Mouse (Mus musculus) heart, embryonic 15.5 days (tissue): ENCODE data around the gene Brip1. TPM values are rescaled to one million over a fixed set of nuclear protein-coding genes. Genes with fewer than 3 reads are reported as not detected.

Experiments
- ATAC-seq: fragments of 200-750 bp; cut with Nextera tagmentation; replicated peaks from 2 replicates; pipeline ENCODE4 v1.8.0; 2017; ENCODE audit warnings: low read depth, moderate TSS enrichment; ENCODE audit not compliant: insufficient number of reproducible peaks, insufficient read depth, low FRiP score
- H3K27ac ChIP-seq: fragments of 300-500 bp; sonication (generic); 2 replicates; pipeline ENCODE4 v1.5.1; 2015; ENCODE audit warnings: mild to moderate bottlenecking, inconsistent platforms
- H3K27me3 ChIP-seq: fragments of 300-500 bp; sonication (generic); 2 replicates; pipeline ENCODE4 v1.6.1; 2015; ENCODE audit warnings: inconsistent platforms
- H3K36me3 ChIP-seq: fragments of 300-500 bp; sonication (generic); 2 replicates; pipeline ENCODE4 v1.6.1; 2015; ENCODE audit warnings: mild to moderate bottlenecking, inconsistent platforms
- H3K4me1 ChIP-seq: fragments of 300-500 bp; sonication (generic); replicated peaks from 2 replicates; pipeline ENCODE4 v1.6.1; 2015; ENCODE audit warnings: inconsistent platforms
- H3K4me2 ChIP-seq: fragments of 300-500 bp; sonication (generic); 2 replicates; pipeline ENCODE4 v1.6.1; 2015; ENCODE audit warnings: inconsistent platforms, mild to moderate bottlenecking, moderate library complexity
- H3K4me3 ChIP-seq: fragments of 300-500 bp; sonication (generic); 2 replicates; pipeline ENCODE4 v1.5.1; 2015; ENCODE audit warnings: mild to moderate bottlenecking, inconsistent platforms
- H3K9ac ChIP-seq: fragments of 300-500 bp; sonication (generic); 2 replicates; pipeline ENCODE4 v1.6.1; 2015; ENCODE audit warnings: mild to moderate bottlenecking, inconsistent platforms
- H3K9me3 ChIP-seq: fragments of 300-500 bp; sonication (generic); replicated peaks from 2 replicates; pipeline ENCODE4 v1.6.1; 2016; ENCODE audit warnings: inconsistent platforms
- WGBS: fragments of 180-500 bp; shearing (Covaris S2); methylation state at CpG from one replicate; pipeline ENCODE4 v1.1.7; 2015; ENCODE audit warnings: mixed read lengths; 5-methylcytosine and 5-hydroxymethylcytosine counted together
- polyA plus RNA-seq: library from polyadenylated mRNA; unstranded; fragments of >200 nt; fragmentation: Nextera tagmentation; extraction: Ambion mirVana; gene quantifications from 2 replicates; pipeline ENCODE4 v1.2.1, GENCODE M21; 2015

The Brip1 gene
- polyA plus RNA-seq, 1 experiment from 2014 or later, result 3.4 TPM

GRCm38 (mm10) chr11:86022439-86022838, 178.6 kb downstream of the Brip1 start:
- 40% methylated on average over 4 of the region's 4 CpGs for WGBS
- Histone ChIP-seq H3K4me2 (no peak overlapping the region), H3K9me3 (no peaks in the 10 kb centered on the region), H3K9ac (no peak overlapping the region), H3K4me1 (0 out of 2 replicates have a peak, but pooled peaks cover 2% of the 10 kb centered on the region), H3K27ac (no peak overlapping the region), H3K27me3 (no peaks in the 10 kb centered on the region), H3K36me3 (no peaks in the 10 kb centered on the region), H3K4me3 (no peak overlapping the region)
- ATAC-seq, result peak; percentile 64; the same call in 1 of the 2 replicates

- WGBS, result 67% methylated on average over 1 of the region's 1 CpGs
- no peak overlapping the region for H3K27ac ChIP-seq
- no peak overlapping the region for H3K4me2 ChIP-seq
- no peak for ATAC-seq
- H3K27me3 ChIP-seq, result no peaks in the 10 kb centered on the region
- no peaks in the 10 kb centered on the region for H3K4me1 ChIP-seq
- no peaks in the 10 kb centered on the region for H3K36me3 ChIP-seq
- no peak overlapping the region for H3K9ac ChIP-seq
- no peaks in the 10 kb centered on the region for H3K9me3 ChIP-seq
- H3K4me3 ChIP-seq, result no peak overlapping the region
Measured at GRCm38 (mm10) chr11:86020033-86020432, 181.0 kb downstream of the Brip1 start.

- WGBS, result 79% methylated on average over 11 of the region's 11 CpGs
- H3K9ac ChIP-seq, result no peak overlapping the region
- no peaks in the 10 kb centered on the region for H3K4me1 ChIP-seq
- no peaks in the 10 kb centered on the region for H3K36me3 ChIP-seq
- H3K27ac ChIP-seq, result no peak overlapping the region
- no peaks in the 10 kb centered on the region for H3K9me3 ChIP-seq
- H3K27me3 ChIP-seq, result no peaks in the 10 kb centered on the region
- H3K4me3 ChIP-seq, result no peak overlapping the region
- no peak for ATAC-seq
- no peak overlapping the region for H3K4me2 ChIP-seq
Measured at GRCm38 (mm10) chr11:86016242-86016641, 184.8 kb downstream of the Brip1 start.

GRCm38 (mm10) chr11:86013087-86013486, 187.9 kb downstream of the Brip1 start:
- H3K4me1 ChIP-seq, result no peaks in the 10 kb centered on the region
- no peak overlapping the region for H3K27ac ChIP-seq
- no peak overlapping the region for H3K4me2 ChIP-seq
- H3K9me3 ChIP-seq, result no peaks in the 10 kb centered on the region
- no peak overlapping the region for H3K4me3 ChIP-seq
- WGBS, result 67% methylated on average over 2 of the region's 2 CpGs
- H3K27me3 ChIP-seq, result no peaks in the 10 kb centered on the region
- no peak for ATAC-seq
- no peak overlapping the region for H3K9ac ChIP-seq
- H3K36me3 ChIP-seq, result no peaks in the 10 kb centered on the region

- ATAC-seq, result no peak
- 76% methylated on average over 4 of the region's 4 CpGs for WGBS
- no peaks in the 10 kb centered on the region for H3K9me3 ChIP-seq
- no peaks in the 10 kb centered on the region for H3K4me1 ChIP-seq
- no peaks in the 10 kb centered on the region for H3K36me3 ChIP-seq
- no peak overlapping the region for H3K4me3 ChIP-seq
- no peak overlapping the region for H3K4me2 ChIP-seq
- no peak overlapping the region for H3K27ac ChIP-seq
- H3K9ac ChIP-seq, result no peak overlapping the region
- no peaks in the 10 kb centered on the region for H3K27me3 ChIP-seq
Measured at GRCm38 (mm10) chr11:86010458-86010857, 190.5 kb downstream of the Brip1 start.

- no peaks in the 10 kb centered on the region for H3K36me3 ChIP-seq
- no peak for ATAC-seq
- H3K4me3 ChIP-seq, result no peak overlapping the region
- no peaks in the 10 kb centered on the region for H3K9me3 ChIP-seq
- H3K27me3 ChIP-seq, result no peaks in the 10 kb centered on the region
- no peak overlapping the region for H3K4me2 ChIP-seq
- no peaks in the 10 kb centered on the region for H3K4me1 ChIP-seq
- H3K9ac ChIP-seq, result no peak overlapping the region
- WGBS, result 77% methylated on average over 10 of the region's 10 CpGs
- no peak overlapping the region for H3K27ac ChIP-seq
Measured at GRCm38 (mm10) chr11:86008211-86008905, 192.6 kb downstream of the Brip1 start.

Other genes with a start within 250 kb of the Brip1 start
- gene Ints2, start 56.4 kb upstream of the Brip1 start, polyA plus RNA-seq, result 11.8 and 12.3 TPM in 2 replicates
- 4.7 and 5.5 TPM in 2 replicates for gene Med13, start 156.4 kb upstream of the Brip1 start, polyA plus RNA-seq